Mouse (Mus musculus): ENCODE results near the gene Apba1. TPM values are rescaled to one million over a fixed set of nuclear protein-coding genes. Genes with fewer than 3 reads are reported as not detected.

Gene Apba1
- polyA plus RNA-seq, 1 experiment from 2014 or later, result 1.3 TPM

DNA sequence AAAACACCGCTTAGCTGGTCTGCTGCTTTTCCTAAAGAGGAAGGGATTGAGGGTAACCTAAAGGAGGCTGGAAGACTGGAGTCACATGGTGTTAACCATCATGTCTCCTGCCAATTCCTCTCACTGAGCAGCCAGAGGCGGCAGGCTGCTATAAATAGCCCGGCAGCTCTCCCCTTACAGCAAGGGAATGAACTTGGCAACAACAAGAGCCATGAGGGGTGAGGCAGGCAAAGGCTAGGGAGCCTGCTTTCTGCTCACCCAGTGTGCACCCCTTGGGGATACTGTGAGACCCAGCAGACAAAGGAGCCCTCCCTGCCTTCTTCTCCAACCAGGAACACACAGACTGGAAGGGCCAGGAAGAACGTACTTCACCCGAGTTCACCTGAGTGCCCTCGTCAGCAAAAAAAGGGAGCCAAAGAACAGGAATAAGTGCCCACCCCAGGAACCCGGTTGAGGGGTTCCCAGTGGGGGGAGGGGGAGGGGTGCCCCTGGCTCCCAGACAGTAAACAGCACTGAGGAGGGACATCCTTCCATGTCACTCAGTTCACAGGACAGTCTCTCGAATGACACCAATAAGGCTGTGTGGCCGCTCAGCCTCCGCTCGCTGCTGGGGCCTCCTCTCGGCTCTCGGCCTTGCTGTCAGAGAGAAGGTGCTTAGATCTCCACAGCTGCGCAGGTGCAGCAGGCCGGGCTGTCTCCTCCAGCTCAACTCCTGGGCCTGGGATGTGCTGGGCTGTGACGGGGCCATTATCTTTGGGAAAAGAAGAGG is 214.4 kb downstream of the Apba1 start:
- no peaks in the 10 kb centered on the region for H3K27me3 ChIP-seq (ENCODE audit: insufficient read depth, low read length)
- DNase-seq (ENCODE audit: low spot score), result peak; percentile 69
- H3K4me1 ChIP-seq (replicated peaks; ENCODE audit: insufficient read depth, low read length), result 0 out of 2 replicates have a peak, but pooled peaks cover 6% of the 10 kb centered on the region
- H3K9me3 ChIP-seq (replicated peaks; ENCODE audit: low read length), result no peaks in the 10 kb centered on the region
- H3K9ac ChIP-seq (ENCODE audit: low read depth, low read length), result no peak overlapping the region
- WGBS, result 55% methylated on average over 16 of the region's 16 CpGs
- H3K36me3 ChIP-seq (ENCODE audit: insufficient read depth, low read length), result no peaks in the 10 kb centered on the region
- no peak overlapping the region for H3K4me3 ChIP-seq (replicated peaks; ENCODE audit: low read depth, low read length)
- peak; percentile 14; the same call in 1 of the 2 replicates for TF ChIP-seq CTCF (IDR thresholded peaks at IDR 0.05; ENCODE audit: low read depth)
- no peak overlapping the region for H3K27ac ChIP-seq
- ATAC-seq (replicated peaks; ENCODE audit: low FRiP score, low read depth), result no peak
- no peak overlapping the region for H3K4me2 ChIP-seq (ENCODE audit: low read length)

DNA sequence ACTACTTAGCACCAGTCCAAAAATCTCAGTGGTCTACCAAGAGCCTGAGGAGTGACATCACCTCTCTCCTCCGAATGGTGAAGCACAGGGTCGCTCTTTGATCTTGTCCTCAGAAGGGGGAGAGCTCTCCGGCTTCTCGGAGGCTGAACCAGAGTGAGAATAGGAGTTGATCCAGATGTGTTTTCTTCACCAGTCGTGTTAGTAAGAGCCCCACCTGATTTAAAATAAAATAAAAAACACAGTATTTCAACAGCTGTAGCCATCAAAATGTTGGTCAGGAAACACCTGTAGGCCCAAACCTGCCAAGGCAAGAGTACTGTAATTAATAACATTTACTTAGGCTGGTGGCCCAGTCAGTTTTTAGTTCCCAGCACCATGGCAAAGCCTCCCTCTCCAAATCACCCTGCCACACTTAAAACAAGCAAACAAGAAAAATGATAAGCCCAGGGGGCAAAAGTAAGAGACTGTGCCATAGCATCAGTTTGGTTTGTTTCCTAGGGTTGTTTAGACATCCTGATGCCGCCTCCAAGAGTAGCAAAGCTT is 219.3 kb downstream of the Apba1 start:
- Histone ChIP-seq H3K4me2 (ENCODE audit: low read length) (no peak overlapping the region), H3K36me3 (ENCODE audit: insufficient read depth, low read length) (no peaks in the 10 kb centered on the region), H3K27me3 (ENCODE audit: insufficient read depth, low read length) (no peaks in the 10 kb centered on the region), H3K9me3 (replicated peaks; ENCODE audit: low read length) (no peaks in the 10 kb centered on the region), H3K4me3 (replicated peaks; ENCODE audit: low read depth, low read length) (no peak overlapping the region), H3K9ac (ENCODE audit: low read depth, low read length) (no peak overlapping the region), H3K27ac (no peak overlapping the region), H3K4me1 (replicated peaks; ENCODE audit: insufficient read depth, low read length) (0 out of 2 replicates have a peak, but pooled peaks cover 4% of the 10 kb centered on the region)
- no peak for TF ChIP-seq CTCF (IDR thresholded peaks at IDR 0.05; ENCODE audit: low read depth)
- 64% methylated on average over 6 of the region's 6 CpGs for WGBS
- no peak for DNase-seq (ENCODE audit: low spot score)
- ATAC-seq (replicated peaks; ENCODE audit: low FRiP score, low read depth), result no peak

GRCm38 (mm10) chr19:23980598-23980997 is 221.9 kb downstream of the Apba1 start:
- Histone ChIP-seq H3K9ac (ENCODE audit: low read depth, low read length) (no peak overlapping the region), H3K36me3 (ENCODE audit: insufficient read depth, low read length) (no peaks in the 10 kb centered on the region), H3K4me3 (replicated peaks; ENCODE audit: low read depth, low read length) (no peak overlapping the region), H3K9me3 (replicated peaks; ENCODE audit: low read length) (no peaks in the 10 kb centered on the region), H3K27me3 (ENCODE audit: insufficient read depth, low read length) (no peaks in the 10 kb centered on the region), H3K4me2 (ENCODE audit: low read length) (no peak overlapping the region), H3K4me1 (replicated peaks; ENCODE audit: insufficient read depth, low read length) (no peaks in the 10 kb centered on the region), H3K27ac (no peak overlapping the region)
- DNase-seq (ENCODE audit: low spot score), result no peak
- 62% methylated on average over 3 of the region's 3 CpGs for WGBS
- TF ChIP-seq CTCF (IDR thresholded peaks at IDR 0.05; ENCODE audit: low read depth), result no peak
- ATAC-seq (replicated peaks; ENCODE audit: low FRiP score, low read depth), result no peak

DNA sequence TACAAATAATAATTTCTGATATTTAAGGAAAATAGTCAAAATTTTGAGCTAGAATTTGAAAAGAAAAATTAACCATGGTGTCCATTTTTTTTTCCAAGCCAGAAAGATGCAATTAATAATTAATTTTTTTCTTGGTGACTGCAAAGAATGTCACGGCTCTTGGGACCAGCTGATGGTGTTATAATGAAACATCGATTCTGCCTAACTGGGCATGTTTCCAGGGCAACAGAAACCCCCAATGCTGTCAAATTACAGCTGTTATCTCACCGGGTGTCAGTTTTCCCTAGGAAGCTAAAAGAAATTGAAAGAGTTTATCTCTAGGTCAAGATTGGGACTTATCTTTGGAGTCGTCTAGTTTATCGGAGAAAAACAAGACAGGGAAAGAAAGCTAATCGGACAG is 225.5 kb downstream of the Apba1 start:
- no peak overlapping the region for H3K9ac ChIP-seq (ENCODE audit: low read depth, low read length)
- no peak overlapping the region for H3K4me3 ChIP-seq (replicated peaks; ENCODE audit: low read depth, low read length)
- DNase-seq (ENCODE audit: low spot score) (no peak), ATAC-seq (replicated peaks; ENCODE audit: low FRiP score, low read depth) (no peak)
- H3K36me3 ChIP-seq (ENCODE audit: insufficient read depth, low read length), result no peaks in the 10 kb centered on the region
- WGBS, result 61% methylated on average over 6 of the region's 6 CpGs
- H3K9me3 ChIP-seq (replicated peaks; ENCODE audit: low read length), result no peaks in the 10 kb centered on the region
- TF ChIP-seq CTCF (IDR thresholded peaks at IDR 0.05; ENCODE audit: low read depth), result no peak
- no peaks in the 10 kb centered on the region for H3K27me3 ChIP-seq (ENCODE audit: insufficient read depth, low read length)
- H3K4me1 ChIP-seq (replicated peaks; ENCODE audit: insufficient read depth, low read length), result no peaks in the 10 kb centered on the region
- no peak overlapping the region for H3K4me2 ChIP-seq (ENCODE audit: low read length)
- no peak overlapping the region for H3K27ac ChIP-seq

DNA sequence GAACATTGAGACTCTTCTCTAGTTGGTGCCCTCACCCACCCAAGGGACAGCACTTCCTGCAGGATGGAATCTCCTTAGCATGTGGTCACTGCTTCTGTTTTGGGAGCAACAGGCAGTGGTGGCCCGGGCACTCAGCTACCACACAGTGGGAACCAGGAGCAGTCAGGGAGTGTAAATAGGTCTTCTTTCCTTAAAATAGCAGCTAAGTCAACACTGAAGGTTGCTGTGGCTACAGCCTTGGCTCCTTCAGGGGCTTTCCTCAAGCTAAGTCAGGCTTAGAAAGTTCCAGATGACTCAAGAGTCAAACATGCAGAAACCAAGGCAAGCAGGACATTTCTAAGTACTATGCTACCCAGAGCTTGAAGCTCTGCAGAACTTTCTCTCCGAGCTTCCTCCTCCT is 228.6 kb downstream of the Apba1 start:
- 38% methylated on average over 2 of the region's 2 CpGs for WGBS
- Histone ChIP-seq H3K9ac (ENCODE audit: low read depth, low read length) (no peak overlapping the region), H3K4me2 (ENCODE audit: low read length) (no peak overlapping the region), H3K27me3 (ENCODE audit: insufficient read depth, low read length) (no peaks in the 10 kb centered on the region), H3K9me3 (replicated peaks; ENCODE audit: low read length) (no peaks in the 10 kb centered on the region), H3K4me1 (replicated peaks; ENCODE audit: insufficient read depth, low read length) (no peaks in the 10 kb centered on the region), H3K4me3 (replicated peaks; ENCODE audit: low read depth, low read length) (no peak overlapping the region), H3K36me3 (ENCODE audit: insufficient read depth, low read length) (no peaks in the 10 kb centered on the region), H3K27ac (no peak overlapping the region)
- no peak for TF ChIP-seq CTCF (IDR thresholded peaks at IDR 0.05; ENCODE audit: low read depth)
- DNase-seq (ENCODE audit: low spot score), result no peak
- no peak for ATAC-seq (replicated peaks; ENCODE audit: low FRiP score, low read depth)

DNA sequence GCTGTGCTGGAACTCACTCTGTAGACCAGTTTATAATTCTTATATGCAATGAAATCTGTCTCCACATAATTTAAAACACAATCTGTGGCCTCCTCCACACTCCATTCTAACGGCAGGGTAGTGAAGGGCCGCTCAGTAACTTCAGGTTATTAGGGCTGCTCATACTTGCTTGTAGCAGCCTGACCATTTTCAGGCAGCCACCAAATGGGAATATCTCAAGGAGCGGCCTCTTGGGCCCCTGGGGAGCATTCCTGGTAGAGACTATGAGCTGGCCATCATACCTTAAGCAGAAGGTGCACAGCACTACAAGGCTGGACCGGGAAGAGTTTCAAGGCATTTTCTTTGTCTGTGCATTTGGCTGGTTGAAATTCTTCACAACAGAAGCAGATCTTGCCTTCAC is 229.5 kb downstream of the Apba1 start:
- Histone ChIP-seq H3K4me1 (replicated peaks; ENCODE audit: insufficient read depth, low read length) (no peaks in the 10 kb centered on the region), H3K27ac (no peak overlapping the region), H3K27me3 (ENCODE audit: insufficient read depth, low read length) (no peaks in the 10 kb centered on the region), H3K36me3 (ENCODE audit: insufficient read depth, low read length) (no peaks in the 10 kb centered on the region), H3K4me2 (ENCODE audit: low read length) (no peak overlapping the region), H3K4me3 (replicated peaks; ENCODE audit: low read depth, low read length) (no peak overlapping the region), H3K9me3 (replicated peaks; ENCODE audit: low read length) (no peaks in the 10 kb centered on the region), H3K9ac (ENCODE audit: low read depth, low read length) (no peak overlapping the region)
- WGBS, result 81% methylated on average over 4 of the region's 4 CpGs
- no peak for TF ChIP-seq CTCF (IDR thresholded peaks at IDR 0.05; ENCODE audit: low read depth)
- no peak for ATAC-seq (replicated peaks; ENCODE audit: low FRiP score, low read depth)
- DNase-seq (ENCODE audit: low spot score), result no peak
